Mouse (Mus musculus) adrenal gland, adult 8-10 months (tissue): Measurements from ENCODE around the gene Mfsd6. TPM values are rescaled to one million over a fixed set of nuclear protein-coding genes. Genes with fewer than 3 reads are reported as not detected.
A peak's percentile ranks its signal among the peaks of the same experiment; 100 is the strongest.

Source experiments
- DNase-seq: peaks from one replicate; pipeline ENCODE4 v3.0.0; 2022
- total RNA-seq, 4 experiments: library from RNA; stranded (reverse); gene quantifications; 2 replicates each; pipeline ENCODE4 v1.2.4; 2022

The Mfsd6 gene
- total RNA-seq, result 10 to 100 TPM; 20.3 to 26.7 (median 23.4) TPM

GRCm38 (mm10) chr1:52727056-52727900 is at the start of gene Mfsd6:
Gene Mfsd6 (minus strand): TSS chr1:52727462.
- peak; percentile 13 for DNase-seq

GRCm38 (mm10) chr1:52765176-52766111 is 38.2 kb upstream of the Mfsd6 start:
- peak; percentile 19 for DNase-seq

GRCm38 (mm10) chr1:52763894-52764809 is 36.9 kb upstream of the Mfsd6 start:
- no peak for DNase-seq

GRCm38 (mm10) chr1:52758174-52758573 is 30.9 kb upstream of the Mfsd6 start:
- no peak for DNase-seq

- DNase-seq, result no peak
Observed at GRCm38 (mm10) chr1:52754331-52754730, 27.1 kb upstream of the Mfsd6 start.

- no peak for DNase-seq
Observed at GRCm38 (mm10) chr1:52753828-52754227, 26.6 kb upstream of the Mfsd6 start.

- no peak for DNase-seq
Observed at GRCm38 (mm10) chr1:52752706-52753105, 25.4 kb upstream of the Mfsd6 start.

GRCm38 (mm10) chr1:52751634-52752033 is 24.4 kb upstream of the Mfsd6 start:
- DNase-seq, result no peak

GRCm38 (mm10) chr1:52749978-52750377 is 22.7 kb upstream of the Mfsd6 start:
- no peak for DNase-seq

- DNase-seq, result peak; percentile 22
Observed at GRCm38 (mm10) chr1:52748260-52748659, 21.0 kb upstream of the Mfsd6 start.

- no peak for DNase-seq
Observed at GRCm38 (mm10) chr1:52742567-52742966, 15.3 kb upstream of the Mfsd6 start.

- no peak for DNase-seq
Observed at GRCm38 (mm10) chr1:52734208-52734607, 6.9 kb upstream of the Mfsd6 start.

- no peak for DNase-seq
Observed at GRCm38 (mm10) chr1:52730258-52730657, 3.0 kb upstream of the Mfsd6 start.

- no peak for DNase-seq
Observed at GRCm38 (mm10) chr1:52728857-52729489, 1.7 kb upstream of the Mfsd6 start.

- peak; percentile 21 for DNase-seq
Observed at GRCm38 (mm10) chr1:52726371-52727055, 749 bp downstream of the Mfsd6 start.

GRCm38 (mm10) chr1:52722586-52722985 is 4.7 kb downstream of the Mfsd6 start:
- no peak for DNase-seq

- DNase-seq, result no peak
Observed at GRCm38 (mm10) chr1:52719096-52719495, 8.2 kb downstream of the Mfsd6 start.

- DNase-seq, result no peak
Observed at GRCm38 (mm10) chr1:52718068-52718748, 9.1 kb downstream of the Mfsd6 start.

- DNase-seq, result no peak
Observed at GRCm38 (mm10) chr1:52714451-52714850, 12.8 kb downstream of the Mfsd6 start.

GRCm38 (mm10) chr1:52714021-52714420 is 13.2 kb downstream of the Mfsd6 start:
- no peak for DNase-seq
